Mouse (Mus musculus) lung, postnatal 0 days (tissue): ENCODE measurements at regions not wholly inside any gene's neighbourhood (a gene's known extent, or its start where the extent isn't known, plus 50 kb on each side); places are given as distances from the start of the nearest gene placed in this dataset.

ENCODE experiments used
- CTCF ChIP-seq: IDR thresholded peaks from 2 replicates; pipeline ENCODE4 v1.5.1; 2016; ENCODE audit warnings: antibody characterized with exemption, mild to moderate bottlenecking
- EP300 ChIP-seq: IDR thresholded peaks from 2 replicates; pipeline ENCODE4 v1.6.1; 2016; ENCODE audit warnings: antibody characterized with exemption, mild to moderate bottlenecking, control low read depth

DNA sequence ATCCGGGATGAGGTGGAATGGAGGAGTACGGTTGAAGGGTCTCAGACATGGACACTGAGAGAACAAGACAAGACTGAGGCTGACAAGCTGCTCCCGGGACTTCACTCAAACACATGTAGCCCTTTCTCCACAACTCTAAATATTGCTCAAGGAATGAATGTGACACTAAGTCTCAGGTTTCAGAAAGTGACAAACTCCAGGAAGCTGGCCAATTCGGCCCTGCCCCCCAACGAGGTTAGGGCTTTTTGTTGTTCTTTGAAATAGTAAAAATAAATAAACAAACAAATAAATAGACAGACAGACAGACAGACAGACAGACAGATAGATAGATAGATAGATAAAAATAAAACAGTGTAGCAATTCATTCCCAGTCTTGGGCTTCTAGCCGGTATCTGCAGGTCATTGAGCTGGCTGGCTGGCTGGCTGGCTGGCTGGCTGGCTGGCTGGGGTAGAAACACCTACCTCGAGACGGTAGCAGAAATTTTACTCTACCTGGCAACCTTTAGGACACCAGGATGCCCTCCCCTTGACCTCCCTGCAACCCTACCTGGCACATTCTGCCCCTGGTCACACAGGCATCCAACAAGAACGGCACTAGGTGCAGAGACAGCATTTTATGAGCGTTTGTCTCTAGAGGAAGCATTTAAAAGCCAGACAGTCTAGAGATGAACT, 119.6 kb upstream of the Dlg1 start:
- no peak for TF ChIP-seq CTCF
- no peak for TF ChIP-seq EP300
